Mouse (Mus musculus): ENCODE measurements around the gene Mcoln1. TPM values are rescaled to one million over a fixed set of nuclear protein-coding genes. Genes with fewer than 3 reads are reported as not detected.

Mcoln1 gene
- polyA plus RNA-seq, 1 experiment from 2014 or later, result 76.7 TPM

- under 1% methylated on average over 25 of the region's 25 CpGs for WGBS
- H3K27me3 ChIP-seq (ENCODE audit: control insufficient read depth, insufficient read depth, low read length), result no peaks in the 10 kb centered on the region
- H3K4me1 ChIP-seq (ENCODE audit: control insufficient read depth, insufficient read depth, low read length), result no peaks in the 10 kb centered on the region
- H3K4me2 ChIP-seq (ENCODE audit: low read length), result peak within 1 kb of the TSS; percentile 89
- peak within 1 kb of the TSS; percentile 36 for H3K9ac ChIP-seq (replicated peaks; ENCODE audit: low read length)
- ATAC-seq (ENCODE audit: low FRiP score, low TSS enrichment), result peak; percentile 74
- H3K9me3 ChIP-seq (ENCODE audit: control insufficient read depth, low read length), result no peaks in the 10 kb centered on the region
- peak within 1 kb of the TSS; percentile 75 for H3K27ac ChIP-seq (replicated peaks; ENCODE audit: low read depth, low read length)
- H3K36me3 ChIP-seq (ENCODE audit: control insufficient read depth, insufficient read depth, low read length), result peaks cover 33% of the 10 kb centered on the region
- peak within 1 kb of the TSS; percentile 64 for H3K4me3 ChIP-seq (replicated peaks; ENCODE audit: low read depth, low read length)
- DNase-seq, result peak; percentile 94
Measured at GRCm38 (mm10) chr8:3515260-3515671, 15.0 kb downstream of the Mcoln1 start, which contains the start of gene Pnpla6. TSS of gene Pnpla6 (plus strand) at chr8:3515384.

DNA sequence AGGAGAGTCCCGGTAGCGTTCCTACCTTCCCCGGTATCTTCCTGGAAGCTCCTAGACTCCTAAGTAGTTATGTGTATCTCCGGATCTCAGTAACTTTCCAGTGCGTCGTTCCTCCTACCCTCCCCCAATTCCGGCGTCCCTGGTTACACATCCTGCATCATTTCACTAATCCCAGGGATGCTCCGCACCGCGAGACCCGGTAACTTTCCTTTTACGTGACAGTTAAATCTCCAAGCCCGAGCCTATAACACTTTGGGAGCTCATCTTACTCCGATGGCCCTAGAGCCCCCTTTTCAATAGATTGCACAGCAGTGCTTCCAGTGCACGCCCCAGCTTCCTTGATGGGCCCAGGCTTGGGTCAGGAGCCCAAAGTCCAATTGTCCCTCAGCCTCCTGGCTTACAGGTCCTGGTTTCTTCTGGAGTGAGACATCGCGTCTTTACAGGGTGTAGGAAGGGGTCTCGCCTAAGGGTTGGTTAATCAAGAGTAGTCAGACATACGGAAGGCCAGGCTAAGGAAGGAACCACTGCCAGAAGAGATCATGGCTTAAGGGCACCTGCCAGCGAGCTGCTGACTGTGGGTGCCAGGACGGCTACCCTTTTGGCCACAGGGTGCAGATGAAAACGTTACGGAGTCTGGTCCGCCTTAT lies 15.6 kb downstream of the Mcoln1 start:
- 0% methylated on average over 25 of the region's 25 CpGs for WGBS
- H3K9me3 ChIP-seq (ENCODE audit: control insufficient read depth, low read length), result no peaks in the 10 kb centered on the region
- peak; percentile 11 for ATAC-seq (ENCODE audit: low FRiP score, low TSS enrichment)

DNA sequence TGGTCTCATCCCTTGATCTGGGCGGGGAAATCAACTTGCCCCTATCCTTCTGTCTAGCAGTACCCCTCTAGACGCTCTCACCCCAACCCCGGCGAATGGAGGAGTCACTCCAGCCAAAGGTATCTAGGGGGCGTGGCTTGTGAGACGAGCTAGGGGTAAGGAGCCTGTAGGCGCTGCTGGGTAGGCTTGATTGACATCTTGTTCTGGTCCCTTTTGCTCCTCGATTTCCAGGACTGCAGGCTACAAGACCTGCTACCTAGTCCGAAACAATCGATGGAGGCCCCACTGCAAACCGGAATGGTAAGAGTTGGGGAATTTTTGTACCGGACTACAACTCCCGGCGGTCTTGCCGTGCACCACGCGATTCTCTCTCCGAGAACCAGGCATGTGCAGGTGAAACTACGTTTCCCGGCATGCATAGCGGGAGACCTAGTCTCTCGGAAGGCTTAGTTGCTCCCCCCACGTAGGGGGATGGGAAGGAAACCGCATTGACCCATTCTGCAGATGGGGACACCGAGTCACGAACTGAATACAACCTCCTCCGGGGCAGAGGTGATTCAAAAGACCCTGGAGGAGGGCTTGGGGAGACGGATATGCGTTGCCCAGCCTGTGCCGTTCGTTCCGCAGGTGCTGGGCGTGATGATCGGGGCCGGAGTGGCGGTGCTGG lies 16.3 kb downstream of the Mcoln1 start:
- peak overlapping the region; percentile 36 for H3K9ac ChIP-seq (replicated peaks; ENCODE audit: low read length)
- H3K27me3 ChIP-seq (ENCODE audit: control insufficient read depth, insufficient read depth, low read length), result no peaks in the 10 kb centered on the region
- H3K9me3 ChIP-seq (ENCODE audit: control insufficient read depth, low read length), result no peaks in the 10 kb centered on the region
- H3K4me3 ChIP-seq (replicated peaks; ENCODE audit: low read depth, low read length), result peak overlapping the region; percentile 64
- H3K4me1 ChIP-seq (ENCODE audit: control insufficient read depth, insufficient read depth, low read length), result no peaks in the 10 kb centered on the region
- 1% methylated on average over 36 of the region's 36 CpGs for WGBS
- DNase-seq, result peak; percentile 96
- H3K27ac ChIP-seq (replicated peaks; ENCODE audit: low read depth, low read length), result peak overlapping the region; percentile 75
- peak; percentile 88 for ATAC-seq (ENCODE audit: low FRiP score, low TSS enrichment)
- peaks cover 30% of the 10 kb centered on the region for H3K36me3 ChIP-seq (ENCODE audit: control insufficient read depth, insufficient read depth, low read length)
- peak overlapping the region; percentile 89 for H3K4me2 ChIP-seq (ENCODE audit: low read length)

More for the DNA sequence above, 15.6 kb downstream of the Mcoln1 start:
- Histone ChIP-seq H3K4me3 (replicated peaks; ENCODE audit: low read depth, low read length) (peak overlapping the region; percentile 64), H3K36me3 (ENCODE audit: control insufficient read depth, insufficient read depth, low read length) (peaks cover 27% of the 10 kb centered on the region), H3K27ac (replicated peaks; ENCODE audit: low read depth, low read length) (peak overlapping the region; percentile 75), H3K27me3 (ENCODE audit: control insufficient read depth, insufficient read depth, low read length) (no peaks in the 10 kb centered on the region), H3K4me1 (ENCODE audit: control insufficient read depth, insufficient read depth, low read length) (no peaks in the 10 kb centered on the region), H3K4me2 (ENCODE audit: low read length) (peak overlapping the region; percentile 89), H3K9ac (replicated peaks; ENCODE audit: low read length) (peak overlapping the region; percentile 36)
- DNase-seq, result peak; percentile 73

GRCm38 (mm10) chr8:3517117-3517495 lies 16.8 kb downstream of the Mcoln1 start:
- H3K27ac ChIP-seq (replicated peaks; ENCODE audit: low read depth, low read length), result peak overlapping the region; percentile 75; the same call in 1 of the 2 replicates
- no peaks in the 10 kb centered on the region for H3K9me3 ChIP-seq (ENCODE audit: control insufficient read depth, low read length)
- peak overlapping the region; percentile 64 for H3K4me3 ChIP-seq (replicated peaks; ENCODE audit: low read depth, low read length)
- no peaks in the 10 kb centered on the region for H3K27me3 ChIP-seq (ENCODE audit: control insufficient read depth, insufficient read depth, low read length)
- no peak overlapping the region; the same call in 1 of the 2 replicates for H3K9ac ChIP-seq (replicated peaks; ENCODE audit: low read length)
- ATAC-seq (ENCODE audit: low FRiP score, low TSS enrichment) (no peak; the same call in 1 of the 2 replicates), DNase-seq (peak; percentile 24)
- WGBS, result 7% methylated on average over 16 of the region's 16 CpGs
- H3K36me3 ChIP-seq (ENCODE audit: control insufficient read depth, insufficient read depth, low read length), result peaks cover 34% of the 10 kb centered on the region
- H3K4me2 ChIP-seq (ENCODE audit: low read length), result peak overlapping the region; percentile 89
- no peaks in the 10 kb centered on the region for H3K4me1 ChIP-seq (ENCODE audit: control insufficient read depth, insufficient read depth, low read length)

DNA sequence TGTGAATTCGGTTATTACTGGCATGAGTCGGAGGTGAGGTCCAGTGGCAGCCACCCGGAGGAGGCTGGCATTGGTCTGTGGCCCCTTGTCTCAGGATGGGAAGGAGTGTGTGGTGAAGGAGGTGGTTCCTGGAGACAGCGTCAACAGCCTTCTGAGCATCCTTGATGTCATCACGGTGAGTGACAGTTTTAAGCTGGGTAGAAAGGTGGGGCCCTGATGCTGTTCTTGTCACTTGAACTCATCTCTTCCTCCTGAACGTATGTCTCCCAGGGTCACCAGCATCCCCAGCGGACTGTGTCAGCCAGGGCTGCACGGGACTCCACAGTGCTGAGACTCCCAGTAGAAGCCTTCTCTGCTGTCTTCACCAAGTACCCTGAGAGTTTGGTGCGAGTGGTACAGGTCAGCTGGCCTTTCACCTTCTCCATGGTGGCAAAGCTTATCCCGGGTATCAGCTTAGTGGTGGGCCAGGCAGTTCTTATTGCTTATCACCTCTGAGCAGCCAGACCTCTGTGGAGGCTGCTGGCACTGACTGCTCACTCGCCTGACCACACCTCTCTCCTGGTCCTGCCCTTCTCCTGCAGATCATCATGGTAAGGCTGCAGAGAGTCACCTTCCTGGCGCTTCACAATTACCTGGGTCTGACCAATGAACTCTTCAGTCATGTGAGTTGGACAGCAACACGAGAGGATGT lies 21.9 kb downstream of the Mcoln1 start:
- Histone ChIP-seq H3K4me3 (replicated peaks; ENCODE audit: low read depth, low read length) (no peak overlapping the region), H3K4me1 (ENCODE audit: control insufficient read depth, insufficient read depth, low read length) (no peaks in the 10 kb centered on the region), H3K36me3 (ENCODE audit: control insufficient read depth, insufficient read depth, low read length) (peaks cover 38% of the 10 kb centered on the region), H3K27ac (replicated peaks; ENCODE audit: low read depth, low read length) (no peak overlapping the region), H3K9ac (replicated peaks; ENCODE audit: low read length) (no peak overlapping the region), H3K4me2 (ENCODE audit: low read length) (no peak overlapping the region), H3K9me3 (ENCODE audit: control insufficient read depth, low read length) (no peaks in the 10 kb centered on the region), H3K27me3 (ENCODE audit: control insufficient read depth, insufficient read depth, low read length) (no peaks in the 10 kb centered on the region)
- ATAC-seq (ENCODE audit: low FRiP score, low TSS enrichment), result no peak
- WGBS, result 92% methylated on average over 13 of the region's 13 CpGs
- no peak for DNase-seq

- no peaks in the 10 kb centered on the region for H3K4me1 ChIP-seq (ENCODE audit: control insufficient read depth, insufficient read depth, low read length)
- no peak for ATAC-seq (ENCODE audit: low FRiP score, low TSS enrichment)
- no peak overlapping the region for H3K4me2 ChIP-seq (ENCODE audit: low read length)
- peaks cover 36% of the 10 kb centered on the region for H3K36me3 ChIP-seq (ENCODE audit: control insufficient read depth, insufficient read depth, low read length)
- no peak for DNase-seq
- H3K9me3 ChIP-seq (ENCODE audit: control insufficient read depth, low read length), result no peaks in the 10 kb centered on the region
- 88% methylated on average over 5 of the region's 5 CpGs for WGBS
- H3K27me3 ChIP-seq (ENCODE audit: control insufficient read depth, insufficient read depth, low read length), result no peaks in the 10 kb centered on the region
- H3K9ac ChIP-seq (replicated peaks; ENCODE audit: low read length), result no peak overlapping the region
- no peak overlapping the region for H3K27ac ChIP-seq (replicated peaks; ENCODE audit: low read depth, low read length)
- H3K4me3 ChIP-seq (replicated peaks; ENCODE audit: low read depth, low read length), result no peak overlapping the region
Measured at GRCm38 (mm10) chr8:3530816-3531215, 30.6 kb downstream of the Mcoln1 start.

DNA sequence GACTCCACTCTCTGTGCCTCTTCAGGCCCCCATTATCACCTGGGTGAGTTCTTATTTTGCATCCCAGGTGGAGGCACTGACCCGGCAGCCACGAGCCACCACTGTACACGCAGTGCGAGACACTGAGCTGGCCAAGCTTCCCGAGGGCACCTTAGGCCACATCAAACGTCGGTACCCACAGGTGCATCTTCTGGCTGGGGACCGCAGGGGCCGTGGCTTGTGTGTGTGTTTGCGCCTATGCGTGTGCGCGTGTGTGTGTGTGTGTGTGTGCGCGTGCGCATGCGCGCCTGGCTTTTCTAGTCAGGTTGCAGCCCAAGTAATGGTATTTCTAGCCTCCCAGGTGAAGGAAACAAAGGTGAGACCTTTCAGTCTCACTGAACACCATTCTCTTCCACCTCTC lies 31.7 kb downstream of the Mcoln1 start:
- WGBS, result 97% methylated on average over 18 of the region's 18 CpGs
- H3K36me3 ChIP-seq (ENCODE audit: control insufficient read depth, insufficient read depth, low read length), result peaks cover 46% of the 10 kb centered on the region
- no peak overlapping the region for H3K27ac ChIP-seq (replicated peaks; ENCODE audit: low read depth, low read length)
- DNase-seq (no peak), ATAC-seq (ENCODE audit: low FRiP score, low TSS enrichment) (no peak)
- no peak overlapping the region for H3K4me3 ChIP-seq (replicated peaks; ENCODE audit: low read depth, low read length)
- H3K9ac ChIP-seq (replicated peaks; ENCODE audit: low read length), result no peak overlapping the region
- no peaks in the 10 kb centered on the region for H3K9me3 ChIP-seq (ENCODE audit: control insufficient read depth, low read length)
- H3K4me2 ChIP-seq (ENCODE audit: low read length), result no peak overlapping the region
- H3K4me1 ChIP-seq (ENCODE audit: control insufficient read depth, insufficient read depth, low read length), result no peaks in the 10 kb centered on the region
- H3K27me3 ChIP-seq (ENCODE audit: control insufficient read depth, insufficient read depth, low read length), result no peaks in the 10 kb centered on the region

GRCm38 (mm10) chr8:3536053-3536841 lies 36.0 kb downstream of the Mcoln1 start:
- ATAC-seq (ENCODE audit: low FRiP score, low TSS enrichment) (no peak), DNase-seq (no peak)
- no peaks in the 10 kb centered on the region for H3K9me3 ChIP-seq (ENCODE audit: control insufficient read depth, low read length)
- no peak overlapping the region for H3K4me3 ChIP-seq (replicated peaks; ENCODE audit: low read depth, low read length)
- H3K4me1 ChIP-seq (ENCODE audit: control insufficient read depth, insufficient read depth, low read length), result no peaks in the 10 kb centered on the region
- H3K27ac ChIP-seq (replicated peaks; ENCODE audit: low read depth, low read length), result no peak overlapping the region
- peaks cover 75% of the 10 kb centered on the region for H3K36me3 ChIP-seq (ENCODE audit: control insufficient read depth, insufficient read depth, low read length)
- no peak overlapping the region for H3K9ac ChIP-seq (replicated peaks; ENCODE audit: low read length)
- no peak overlapping the region for H3K4me2 ChIP-seq (ENCODE audit: low read length)
- 68% methylated on average over 15 of the region's 15 CpGs for WGBS
- H3K27me3 ChIP-seq (ENCODE audit: control insufficient read depth, insufficient read depth, low read length), result no peaks in the 10 kb centered on the region
